Mouse (Mus musculus): ENCODE data around the gene Lypd5. TPM values are rescaled to one million over a fixed set of nuclear protein-coding genes. Genes with fewer than 3 reads are reported as not detected.

The Lypd5 gene
- 0.09 TPM in 1 of 2 replicates, not detected in the other for polyA plus RNA-seq (2015; fragmentation: Nextera tagmentation; extraction: Ambion mirVana)

DNA sequence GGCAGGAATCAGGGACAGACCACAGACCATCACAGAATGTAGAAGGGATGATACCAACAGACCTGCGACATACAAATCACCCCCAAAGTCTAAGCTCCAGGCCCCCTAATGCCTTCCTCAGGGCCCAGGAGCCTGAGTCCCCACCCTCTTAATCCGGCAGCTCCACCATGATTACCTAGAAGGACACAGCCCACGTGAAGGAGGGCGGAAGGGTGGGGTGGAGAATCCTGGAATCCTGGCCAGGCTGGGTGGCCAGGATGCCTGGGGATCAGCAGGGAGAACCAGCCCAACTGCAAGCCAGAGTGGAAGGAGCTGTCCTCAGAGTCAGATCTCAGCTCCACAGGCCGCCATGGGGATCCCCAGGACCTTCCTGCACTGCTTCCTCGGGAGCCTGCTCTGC is at the start of gene Lypd5:
Gene Lypd5 (plus strand): TSS at position 301 of the 400 bp plus-strand sequence.
- no peak within 1 kb of the TSS for H3K4me3 ChIP-seq
- no peak within 1 kb of the TSS for H3K4me2 ChIP-seq
- no peaks in the 10 kb centered on the region for H3K27me3 ChIP-seq
- 37% methylated on average over 6 of the region's 6 CpGs for WGBS
- H3K9ac ChIP-seq, result no peak within 1 kb of the TSS
- H3K9me3 ChIP-seq (replicated peaks), result no peaks in the 10 kb centered on the region
- no peak within 1 kb of the TSS for H3K27ac ChIP-seq
- no peak for ATAC-seq (replicated peaks; ENCODE audit: insufficient number of reproducible peaks, insufficient read depth, low FRiP score, low read depth)
- no peaks in the 10 kb centered on the region for H3K4me1 ChIP-seq (replicated peaks)
- no peaks in the 10 kb centered on the region for H3K36me3 ChIP-seq

DNA sequence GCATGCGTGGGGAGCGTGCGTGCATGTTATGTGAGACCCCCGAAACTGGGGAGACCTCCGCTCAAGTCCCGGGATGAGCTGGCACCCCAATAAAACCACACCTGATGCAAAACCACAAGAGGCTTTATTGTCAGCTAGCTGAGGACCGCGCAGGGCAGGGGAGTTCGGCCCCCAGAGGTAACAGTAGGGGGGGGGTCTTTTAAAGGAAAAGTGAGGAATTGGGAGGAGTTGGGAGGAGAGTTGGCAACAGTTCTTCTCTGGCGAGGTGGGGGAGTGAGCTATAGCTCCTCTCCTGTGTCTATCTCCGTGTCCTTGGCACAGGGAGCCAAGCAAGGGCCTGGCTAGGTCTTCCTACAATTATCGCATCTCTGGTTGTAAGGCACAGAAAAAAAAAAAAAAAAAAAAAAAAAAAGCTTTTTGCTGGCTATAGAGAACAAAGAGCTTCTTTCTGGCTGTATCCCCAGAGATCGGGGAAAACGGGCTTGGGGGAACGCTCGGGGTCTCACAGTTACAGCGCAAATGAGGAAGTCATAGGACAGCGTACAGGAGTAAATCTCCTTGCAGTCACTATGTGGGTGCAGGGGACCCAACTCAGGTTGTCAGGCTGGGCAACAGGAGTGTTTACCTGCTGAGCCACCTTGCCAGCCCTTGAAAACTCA is 49.0 kb upstream of the Lypd5 start:
- peaks cover 32% of the 10 kb centered on the region for H3K36me3 ChIP-seq
- H3K4me2 ChIP-seq, result peak overlapping the region; percentile 91
- H3K27me3 ChIP-seq, result no peaks in the 10 kb centered on the region
- H3K9ac ChIP-seq, result peak overlapping the region; percentile 56
- ATAC-seq (replicated peaks; ENCODE audit: insufficient number of reproducible peaks, insufficient read depth, low FRiP score, low read depth), result no peak
- peak overlapping the region; percentile 79 for H3K27ac ChIP-seq
- 2% methylated on average over 18 of the region's 18 CpGs for WGBS
- peak overlapping the region; percentile 89 for H3K4me3 ChIP-seq
- peaks cover 18% of the 10 kb centered on the region for H3K4me1 ChIP-seq (replicated peaks)
- no peaks in the 10 kb centered on the region for H3K9me3 ChIP-seq (replicated peaks)

- WGBS, result 2% methylated on average over 13 of the region's 13 CpGs
- Histone ChIP-seq H3K9me3 (replicated peaks) (no peaks in the 10 kb centered on the region), H3K27ac (peak within 1 kb of the TSS; percentile 46), H3K9ac (peak within 1 kb of the TSS; percentile 17), H3K4me3 (peak within 1 kb of the TSS; percentile 89), H3K27me3 (no peaks in the 10 kb centered on the region), H3K36me3 (peaks cover 23% of the 10 kb centered on the region), H3K4me2 (peak within 1 kb of the TSS; percentile 91), H3K4me1 (replicated peaks) (peaks cover 18% of the 10 kb centered on the region)
- peak; percentile 66; the same call in 1 of the 2 replicates for ATAC-seq (replicated peaks; ENCODE audit: insufficient number of reproducible peaks, insufficient read depth, low FRiP score, low read depth)
These were observed 48.2 kb upstream of the Lypd5 start, which contains the start of gene Zfp61 for GRCm38 (mm10) chr7:24300771-24301282. Zfp61 (minus strand) TSS chr7:24301232.

- peak overlapping the region; percentile 82 for H3K4me2 ChIP-seq
- no peaks in the 10 kb centered on the region for H3K9me3 ChIP-seq (replicated peaks)
- H3K36me3 ChIP-seq, result peaks cover 4% of the 10 kb centered on the region; the same call in 1 of the 2 replicates
- WGBS, result 27% methylated on average over 29 of the region's 29 CpGs
- ATAC-seq (replicated peaks; ENCODE audit: insufficient number of reproducible peaks, insufficient read depth, low FRiP score, low read depth), result no peak; the same call in 1 of the 2 replicates
- peaks cover 10% of the 10 kb centered on the region for H3K27me3 ChIP-seq
- peak overlapping the region; percentile 60 for H3K4me3 ChIP-seq
- peaks cover 6% of the 10 kb centered on the region; the same call in 1 of the 2 replicates for H3K4me1 ChIP-seq (replicated peaks)
- peak overlapping the region; percentile 72 for H3K9ac ChIP-seq
- peak overlapping the region; percentile 31; the same call in 1 of the 2 replicates for H3K27ac ChIP-seq
These were observed 33.0 kb upstream of the Lypd5 start for GRCm38 (mm10) chr7:24315726-24316566.

GRCm38 (mm10) chr7:24316567-24317092 is 32.4 kb upstream of the Lypd5 start, which contains the start of gene Zfp94:
Zfp94 (minus strand) TSS chr7:24316666.
- ATAC-seq (replicated peaks; ENCODE audit: insufficient number of reproducible peaks, insufficient read depth, low FRiP score, low read depth), result peak; percentile 91
- WGBS, result 1% methylated on average over 33 of the region's 33 CpGs
- Histone ChIP-seq H3K4me3 (peak within 1 kb of the TSS; percentile 60), H3K9me3 (replicated peaks) (no peaks in the 10 kb centered on the region), H3K4me1 (replicated peaks) (peaks cover 6% of the 10 kb centered on the region; the same call in 1 of the 2 replicates), H3K27me3 (peaks cover 10% of the 10 kb centered on the region), H3K4me2 (peak within 1 kb of the TSS; percentile 82), H3K36me3 (no peaks in the 10 kb centered on the region), H3K27ac (peak within 1 kb of the TSS; percentile 66), H3K9ac (peak within 1 kb of the TSS; percentile 72)

GRCm38 (mm10) chr7:24318942-24319341 is 30.1 kb upstream of the Lypd5 start:
- Histone ChIP-seq H3K9ac (no peak overlapping the region), H3K4me2 (no peak overlapping the region), H3K9me3 (replicated peaks) (0 out of 2 replicates have a peak, but pooled peaks cover 5% of the 10 kb centered on the region), H3K27ac (no peak overlapping the region), H3K4me3 (no peak overlapping the region), H3K27me3 (peaks cover 10% of the 10 kb centered on the region), H3K4me1 (replicated peaks) (peaks cover 6% of the 10 kb centered on the region; the same call in 1 of the 2 replicates), H3K36me3 (no peaks in the 10 kb centered on the region)
- no peak for ATAC-seq (replicated peaks; ENCODE audit: insufficient number of reproducible peaks, insufficient read depth, low FRiP score, low read depth)
- 57% methylated on average over 6 of the region's 6 CpGs for WGBS

- Histone ChIP-seq H3K36me3 (no peaks in the 10 kb centered on the region), H3K4me3 (no peak overlapping the region), H3K9ac (no peak overlapping the region), H3K27ac (no peak overlapping the region), H3K9me3 (replicated peaks) (0 out of 2 replicates have a peak, but pooled peaks cover 5% of the 10 kb centered on the region), H3K4me1 (replicated peaks) (peaks cover 4% of the 10 kb centered on the region), H3K4me2 (no peak overlapping the region), H3K27me3 (peaks cover 10% of the 10 kb centered on the region)
- no peak for ATAC-seq (replicated peaks; ENCODE audit: insufficient number of reproducible peaks, insufficient read depth, low FRiP score, low read depth)
- WGBS, result 60% methylated on average over 4 of the region's 4 CpGs
These were observed 26.4 kb upstream of the Lypd5 start for GRCm38 (mm10) chr7:24322593-24322992.

- Histone ChIP-seq H3K4me3 (no peak overlapping the region), H3K9ac (no peak overlapping the region), H3K27ac (no peak overlapping the region), H3K36me3 (no peaks in the 10 kb centered on the region), H3K9me3 (replicated peaks) (0 out of 2 replicates have a peak, but pooled peaks cover 5% of the 10 kb centered on the region), H3K4me1 (replicated peaks) (peaks cover 4% of the 10 kb centered on the region), H3K27me3 (peaks cover under 1% of the 10 kb centered on the region), H3K4me2 (peak overlapping the region; percentile 61)
- 84% methylated on average over 6 of the region's 6 CpGs for WGBS
- no peak for ATAC-seq (replicated peaks; ENCODE audit: insufficient number of reproducible peaks, insufficient read depth, low FRiP score, low read depth)
These were observed 23.8 kb upstream of the Lypd5 start for GRCm38 (mm10) chr7:24325197-24325596.

DNA sequence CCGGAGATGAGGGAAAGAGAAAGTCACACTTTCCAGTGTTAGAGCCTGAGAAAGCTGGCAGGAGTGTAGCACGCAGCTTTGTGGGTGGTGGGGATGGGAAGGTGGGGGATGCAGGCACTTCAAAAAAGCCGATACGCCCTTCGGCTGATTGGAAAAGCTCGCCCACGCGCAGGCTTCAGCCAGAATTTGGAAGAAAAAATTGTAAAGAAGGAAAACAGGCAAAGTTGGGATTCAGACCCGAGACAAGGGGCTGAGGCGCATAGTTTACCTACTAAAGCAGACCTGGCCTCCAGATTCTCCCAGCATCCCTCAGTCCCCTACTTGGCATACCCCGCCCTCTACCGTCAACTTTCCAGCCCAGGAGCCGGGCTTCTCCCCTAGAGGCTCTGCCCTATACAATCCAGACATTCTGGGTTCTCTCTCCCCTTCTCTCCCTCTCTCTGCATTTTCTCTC is 23.3 kb upstream of the Lypd5 start:
- Histone ChIP-seq H3K27me3 (no peaks in the 10 kb centered on the region; the same call in 1 of the 2 replicates), H3K9ac (peak overlapping the region; percentile 47; the same call in 1 of the 2 replicates), H3K36me3 (no peaks in the 10 kb centered on the region), H3K4me3 (peak overlapping the region; percentile 40), H3K4me2 (peak overlapping the region; percentile 61), H3K9me3 (replicated peaks) (0 out of 2 replicates have a peak, but pooled peaks cover 5% of the 10 kb centered on the region), H3K27ac (no peak overlapping the region), H3K4me1 (replicated peaks) (peaks cover 4% of the 10 kb centered on the region)
- WGBS, result 3% methylated on average over 13 of the region's 13 CpGs
- ATAC-seq (replicated peaks; ENCODE audit: insufficient number of reproducible peaks, insufficient read depth, low FRiP score, low read depth), result no peak; the same call in 1 of the 2 replicates

DNA sequence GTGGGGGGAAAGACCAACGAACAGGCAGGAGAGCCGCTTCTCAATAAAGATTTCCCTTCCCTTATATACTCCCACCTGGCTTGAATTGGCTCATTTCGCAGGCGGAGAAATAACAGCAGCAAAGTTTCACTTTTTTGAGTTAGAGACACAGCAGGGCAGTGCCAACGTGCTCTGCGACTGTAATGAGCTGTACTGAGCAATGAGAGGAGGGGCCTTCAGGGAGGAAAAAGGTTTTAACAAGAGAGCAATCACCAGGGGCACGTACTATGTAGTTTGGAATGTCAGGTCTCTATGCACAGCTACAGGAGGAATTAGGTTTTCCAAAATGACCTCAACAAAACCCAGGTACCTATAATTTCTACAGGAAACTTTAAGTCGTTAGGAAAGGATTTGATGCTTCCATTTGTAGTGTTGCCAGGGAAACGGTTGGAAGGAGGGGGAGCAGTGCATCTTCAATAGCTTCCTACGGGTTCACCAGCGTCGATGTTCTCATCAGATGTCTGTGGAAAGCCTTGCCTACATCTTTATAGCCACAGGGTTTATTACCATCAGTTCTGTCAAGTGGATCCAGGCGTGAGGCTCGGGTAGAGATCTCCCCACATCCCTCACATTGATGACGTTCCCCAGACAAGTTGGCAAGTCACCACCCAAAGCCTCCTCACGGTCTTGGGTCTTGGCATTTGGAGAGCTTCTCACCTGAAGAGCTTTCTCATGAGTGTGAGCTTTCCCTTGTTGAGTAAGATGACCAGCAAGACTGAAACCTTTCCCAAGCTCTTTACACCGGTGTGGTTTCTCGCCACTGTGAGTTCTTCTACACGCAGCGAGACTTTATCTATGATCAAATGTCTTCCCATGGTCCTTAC is 22.5 kb upstream of the Lypd5 start:
- H3K4me3 ChIP-seq, result peak overlapping the region; percentile 40
- WGBS, result 46% methylated on average over 20 of the region's 20 CpGs
- no peaks in the 10 kb centered on the region for H3K36me3 ChIP-seq
- H3K4me1 ChIP-seq (replicated peaks), result peaks cover 4% of the 10 kb centered on the region
- H3K4me2 ChIP-seq, result peak overlapping the region; percentile 61
- no peak overlapping the region for H3K27ac ChIP-seq
- peak overlapping the region; percentile 47; the same call in 1 of the 2 replicates for H3K9ac ChIP-seq
- H3K27me3 ChIP-seq, result no peaks in the 10 kb centered on the region
- no peak for ATAC-seq (replicated peaks; ENCODE audit: insufficient number of reproducible peaks, insufficient read depth, low FRiP score, low read depth)
- 0 out of 2 replicates have a peak, but pooled peaks cover 5% of the 10 kb centered on the region for H3K9me3 ChIP-seq (replicated peaks)

Measured in heart, embryonic 15.5 days (tissue).